Mouse (Mus musculus): Measurements from ENCODE around the gene Abcg4.
A peak's percentile ranks its signal among the peaks of the same experiment; 100 is the strongest.
"Not testable (repeated sequence)": the region's sequence is repeated elsewhere in the genome, so short reads cannot be mapped to it uniquely, and the experiment has no call there.

Abcg4 gene

DNA sequence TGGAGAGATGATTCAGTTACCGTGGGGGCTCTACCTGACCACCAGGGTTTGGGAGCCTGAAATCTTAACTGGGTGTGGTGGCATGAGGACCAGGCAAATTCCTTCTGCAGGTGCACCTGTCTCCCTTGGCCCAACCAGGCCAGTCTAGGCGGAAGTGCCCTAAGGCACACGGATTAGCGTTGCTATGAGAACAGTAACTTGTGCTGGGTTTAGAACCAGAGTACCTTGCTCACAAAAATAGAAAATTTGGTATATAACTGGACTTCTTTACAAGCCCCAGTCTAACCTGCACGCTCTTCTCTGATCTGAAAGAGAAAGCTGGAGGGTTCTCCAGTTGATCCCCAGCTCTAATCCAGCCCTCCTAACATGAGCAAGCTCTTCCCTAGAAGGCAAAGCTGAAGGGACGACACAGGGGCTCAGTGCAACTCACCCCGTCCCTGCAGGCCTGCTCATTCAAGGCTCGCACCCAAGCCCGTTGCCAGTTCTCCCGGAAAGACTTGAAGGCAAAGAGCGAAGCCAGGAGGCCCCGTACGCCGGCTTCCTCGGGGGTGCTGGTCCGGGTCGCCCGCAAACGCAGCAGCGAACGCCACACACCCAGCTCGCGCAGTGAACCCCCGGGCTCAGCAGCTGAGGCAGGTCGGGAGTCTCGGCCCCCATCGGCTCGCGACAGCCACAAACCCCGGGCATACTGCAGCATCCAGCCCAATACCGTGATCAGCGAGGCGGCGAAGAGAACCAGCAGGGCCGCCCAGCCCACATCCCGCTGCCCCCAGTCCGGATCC lies 30.9 kb upstream of the Abcg4 start:
- peak in 1 of 2 experiments; percentile 52 for DNase-seq

DNA sequence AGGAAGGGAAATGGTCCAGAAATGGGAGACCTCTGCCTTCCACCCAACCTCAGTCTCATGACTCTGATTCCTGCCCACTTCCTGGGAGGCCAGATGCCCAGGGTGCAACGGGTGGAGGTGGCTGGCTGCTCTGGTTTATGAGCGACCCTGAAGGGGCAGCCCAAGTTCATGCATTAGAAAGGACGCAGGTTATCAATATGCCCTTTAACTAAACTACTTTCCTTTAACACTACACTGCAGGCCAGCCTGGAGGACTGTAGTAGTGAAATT lies 30.3 kb upstream of the Abcg4 start:
- peak; percentile 70 to 74 for DNase-seq

DNA sequence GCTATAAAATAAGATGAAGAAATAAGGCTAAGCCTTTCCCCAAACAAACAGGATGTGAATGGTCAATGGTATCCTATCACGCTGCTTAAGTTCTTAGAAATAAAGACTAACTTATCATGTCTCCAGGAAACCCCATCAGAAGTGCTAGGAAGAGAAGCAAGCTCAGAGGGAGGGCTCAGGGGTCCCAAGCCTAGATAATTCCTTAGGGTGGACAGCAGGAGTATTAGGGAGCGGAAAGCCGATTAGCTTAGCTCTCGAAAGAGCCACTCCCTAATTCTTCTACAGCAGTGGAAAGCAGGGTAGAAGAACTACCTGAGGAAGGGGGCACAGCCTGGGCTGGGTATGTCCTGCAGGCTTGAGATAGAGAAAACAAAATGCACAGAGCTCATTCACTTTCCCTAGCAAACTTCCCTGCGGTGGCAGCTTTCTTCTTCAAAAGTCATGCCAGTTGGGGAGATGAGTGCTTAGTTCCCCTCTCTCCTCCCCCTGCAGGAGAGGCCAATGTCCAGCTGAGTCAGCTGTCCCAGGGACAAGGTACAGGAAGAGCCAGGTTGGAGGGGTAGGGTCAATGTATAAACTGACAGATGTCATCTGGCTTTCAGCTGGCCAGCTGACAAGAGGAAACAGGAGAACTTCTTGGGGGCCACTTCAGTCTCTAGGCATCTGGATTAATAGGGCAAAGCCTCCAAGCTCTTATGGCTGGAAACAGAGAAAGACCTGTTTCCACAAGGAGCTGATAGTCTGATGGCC lies 29.8 kb upstream of the Abcg4 start:
- peak; percentile 79 to 83 for DNase-seq

DNA sequence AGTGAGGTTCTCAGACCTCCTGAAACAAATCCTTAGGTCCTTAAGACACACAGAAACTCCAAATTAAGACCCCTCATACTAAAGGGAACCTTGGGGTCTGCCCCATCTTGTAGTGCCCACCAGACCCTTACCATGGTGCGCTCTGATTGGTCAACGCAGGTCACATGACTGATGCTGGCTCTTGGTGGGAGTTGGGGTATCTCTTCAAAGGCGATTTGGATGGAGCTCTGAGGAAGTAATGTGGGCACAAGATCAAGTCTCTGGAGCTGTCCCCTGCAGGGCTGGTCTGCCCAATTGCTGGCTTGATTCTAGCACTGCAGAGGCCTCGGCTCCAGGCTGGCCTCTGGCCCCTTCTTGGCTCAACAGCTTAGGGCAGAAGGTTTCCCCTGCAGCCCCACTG lies 29.0 kb upstream of the Abcg4 start:
- peak in 1 of 2 experiments; percentile 36 for DNase-seq

DNA sequence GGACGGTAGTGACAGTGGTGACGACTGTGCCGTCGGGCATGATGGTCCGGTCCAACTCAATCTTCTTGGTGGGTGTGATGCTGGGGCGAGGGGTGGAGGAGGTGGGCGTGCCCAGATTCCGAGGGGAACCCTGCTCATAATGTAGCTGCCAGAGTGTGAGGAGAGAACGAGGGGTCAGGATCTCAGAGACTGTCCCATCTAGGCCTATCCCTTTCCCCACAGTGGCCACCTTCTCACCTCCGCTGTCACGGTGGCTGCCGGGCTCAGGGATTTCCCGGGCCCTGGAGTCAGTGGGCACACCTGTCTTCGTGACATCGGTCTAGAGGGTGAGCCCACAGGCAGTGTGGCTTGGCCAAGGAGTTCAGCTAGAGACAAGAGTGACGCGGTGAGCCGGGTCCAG lies 26.5 kb upstream of the Abcg4 start:
- no peak for DNase-seq

DNA sequence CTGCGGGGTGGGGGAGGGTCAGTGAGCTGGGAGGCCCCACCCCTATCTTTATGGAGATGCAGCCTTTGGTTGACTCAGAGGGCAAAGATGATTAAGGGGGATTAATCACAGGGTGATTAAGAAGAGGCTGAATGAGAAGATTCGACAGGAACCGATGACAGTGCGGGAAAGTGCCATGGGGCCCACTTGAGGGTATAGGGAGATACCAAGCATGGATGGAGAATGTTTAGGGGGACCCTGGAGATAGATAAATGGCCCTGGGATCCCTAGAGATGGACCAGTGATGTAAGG lies 25.8 kb upstream of the Abcg4 start:
- DNase-seq = no peak

DNA sequence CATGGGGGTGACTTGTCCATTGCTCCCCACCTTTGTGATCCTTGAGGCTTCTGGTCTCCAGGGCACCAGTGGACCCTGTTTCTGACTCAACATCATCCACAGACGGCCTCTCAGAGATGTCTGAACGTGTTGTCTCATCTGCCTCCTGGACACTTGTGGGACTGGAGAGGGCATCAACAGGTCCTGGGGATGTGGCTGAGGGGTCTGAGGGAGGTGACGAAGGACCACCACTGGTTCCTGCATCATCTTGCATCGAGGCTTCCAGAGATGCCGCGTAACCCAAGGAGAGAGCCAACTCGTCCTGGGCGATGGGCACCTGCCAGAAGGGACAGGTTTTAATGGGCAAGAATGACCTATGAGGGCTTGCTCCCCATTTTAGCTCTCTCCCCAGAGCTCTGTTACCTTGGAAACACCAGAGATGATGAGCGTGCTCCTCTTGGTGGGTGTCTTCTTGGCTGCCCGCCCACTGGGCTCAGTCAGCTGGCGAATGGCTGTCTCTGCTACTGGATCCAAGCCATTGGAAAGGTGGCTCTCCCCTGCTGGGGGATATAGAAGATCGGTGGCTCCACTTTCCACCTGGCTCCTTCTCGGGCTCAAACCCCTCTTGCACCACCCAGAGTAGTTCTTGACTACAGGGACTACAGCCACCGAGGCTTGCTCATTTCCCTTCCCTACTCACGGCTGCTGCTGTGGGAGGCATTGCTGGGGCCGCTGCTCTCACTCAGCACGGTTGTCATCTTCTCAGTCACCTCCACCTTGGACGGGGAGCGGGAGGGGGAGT lies 25.3 kb upstream of the Abcg4 start:
- DNase-seq = no peak

DNA sequence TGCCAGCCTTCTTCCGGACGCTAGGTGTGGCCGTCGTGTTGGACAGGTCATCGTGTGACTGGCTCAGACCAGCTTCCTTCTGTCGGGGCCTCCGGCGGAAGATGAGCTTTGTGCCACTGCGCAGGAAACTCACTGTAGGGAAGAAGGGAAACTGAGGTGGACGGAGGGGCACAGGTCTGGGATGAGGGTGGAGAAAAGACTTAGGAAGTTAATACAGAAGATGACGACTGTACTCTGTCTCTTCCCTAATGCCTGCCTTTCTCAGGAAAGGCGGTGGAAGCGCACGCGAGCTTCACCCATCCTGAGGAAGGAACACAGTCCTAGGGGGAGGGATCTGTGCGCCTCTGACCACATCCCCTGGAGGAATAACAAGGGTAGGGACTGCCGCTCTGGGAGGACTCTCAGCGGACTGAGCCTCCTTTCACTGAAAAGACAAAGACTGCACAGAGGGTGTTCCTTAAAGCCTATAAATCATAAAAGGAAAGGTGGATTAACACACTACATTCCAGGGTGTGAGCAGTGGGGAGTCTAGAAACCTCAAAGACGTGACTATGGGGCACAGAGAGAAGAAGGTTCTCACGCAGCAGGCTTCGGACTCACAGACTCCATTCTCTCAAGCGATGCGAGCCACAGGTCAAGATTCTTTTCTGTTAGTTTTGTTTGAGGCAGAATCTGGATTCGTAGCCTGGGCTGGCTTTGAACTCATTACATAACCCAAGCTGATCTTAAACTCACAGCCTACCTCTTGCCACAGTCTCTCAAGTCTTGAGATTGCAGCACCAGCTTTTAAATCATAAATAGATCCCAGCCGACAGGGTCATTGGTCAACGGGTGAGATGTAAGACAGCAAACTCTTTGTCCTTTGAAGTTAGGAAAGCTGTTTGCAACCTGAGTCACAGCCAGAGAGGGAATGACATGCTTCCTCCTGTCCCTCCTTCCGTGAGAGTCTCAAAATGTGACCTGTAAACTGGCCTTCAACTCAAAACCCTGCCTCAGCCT lies 23.0 kb upstream of the Abcg4 start:
- peak; percentile 63 to 74 for DNase-seq

DNA sequence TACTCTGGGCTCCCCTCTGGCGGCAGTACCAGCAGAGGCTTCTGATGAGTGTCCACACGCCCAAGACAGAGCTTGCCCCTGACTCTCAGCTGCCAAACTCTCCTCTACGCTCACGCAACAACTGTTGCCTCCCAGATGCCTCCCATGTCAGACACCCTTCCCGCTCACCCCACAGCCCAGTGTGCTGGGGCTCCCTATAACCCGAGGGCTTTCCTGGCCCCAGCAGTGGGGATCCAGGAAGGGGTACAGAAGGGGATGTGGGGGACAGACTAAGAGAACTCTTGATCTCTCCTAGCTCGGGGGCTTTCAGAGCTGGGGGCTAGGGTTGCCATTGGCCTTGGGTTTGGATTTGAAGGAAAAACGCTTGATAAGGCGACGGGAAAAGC lies 22.3 kb upstream of the Abcg4 start:
- no peak for DNase-seq

DNA sequence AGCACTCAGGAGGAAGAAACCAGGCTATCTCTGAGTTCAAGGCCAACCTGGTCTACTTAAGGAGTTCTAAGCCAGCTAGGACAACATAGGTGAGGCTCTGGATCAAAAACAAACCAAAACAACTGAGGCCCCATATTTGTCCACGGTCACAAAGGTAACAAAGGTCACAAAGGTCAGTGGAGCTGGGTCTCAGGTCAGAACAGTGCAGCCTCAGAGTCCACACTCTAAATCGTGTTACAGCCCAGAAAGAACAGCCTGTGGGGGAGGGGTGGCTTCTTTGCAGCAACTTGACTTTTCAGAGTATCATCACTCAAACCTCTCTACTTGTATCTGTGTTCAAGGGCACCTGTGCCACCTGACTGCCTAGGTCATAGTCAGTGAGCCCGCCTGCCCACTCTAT lies 21.3 kb upstream of the Abcg4 start:
- peak in 1 of 2 experiments; percentile 58 for DNase-seq

DNA sequence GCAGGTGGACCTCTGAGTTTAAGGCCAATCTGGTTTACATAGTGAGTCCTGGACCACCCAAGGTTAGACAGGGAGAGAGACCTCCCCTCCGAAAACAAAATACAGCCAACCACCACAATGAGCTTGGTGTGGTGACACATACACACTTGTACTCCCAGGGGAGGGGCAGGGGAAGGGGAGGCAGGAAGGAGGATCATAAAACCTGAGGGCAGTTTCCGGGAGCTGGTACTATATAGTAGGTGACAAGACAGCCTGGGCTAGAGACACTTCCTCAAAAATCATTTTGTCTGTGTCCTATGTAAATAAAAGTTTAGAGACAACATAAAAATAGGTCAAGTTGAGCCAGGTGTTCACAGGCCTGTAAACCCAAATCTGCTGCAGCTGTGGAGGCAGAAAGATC lies 18.8 kb upstream of the Abcg4 start:
- DNase-seq = no peak

DNA sequence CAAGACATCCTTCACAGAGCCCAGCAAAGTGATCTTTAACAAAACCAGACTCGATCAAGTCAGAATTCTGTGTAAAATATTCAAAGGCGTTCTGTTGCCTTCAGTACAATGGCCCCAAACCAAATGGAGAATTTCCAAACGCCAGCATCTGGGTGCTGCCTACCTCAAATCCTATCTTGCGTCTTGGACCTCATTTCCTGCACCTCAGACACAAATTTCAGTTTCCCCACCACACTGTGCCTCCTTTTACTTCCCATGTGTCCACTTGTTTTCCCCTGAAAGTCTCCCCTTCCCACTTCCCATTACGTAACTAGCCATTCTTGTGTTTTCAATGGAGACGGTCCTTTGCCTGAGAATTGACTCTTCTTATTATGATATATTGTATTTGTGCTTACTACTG lies 18.1 kb upstream of the Abcg4 start:
- no peak for DNase-seq

DNA sequence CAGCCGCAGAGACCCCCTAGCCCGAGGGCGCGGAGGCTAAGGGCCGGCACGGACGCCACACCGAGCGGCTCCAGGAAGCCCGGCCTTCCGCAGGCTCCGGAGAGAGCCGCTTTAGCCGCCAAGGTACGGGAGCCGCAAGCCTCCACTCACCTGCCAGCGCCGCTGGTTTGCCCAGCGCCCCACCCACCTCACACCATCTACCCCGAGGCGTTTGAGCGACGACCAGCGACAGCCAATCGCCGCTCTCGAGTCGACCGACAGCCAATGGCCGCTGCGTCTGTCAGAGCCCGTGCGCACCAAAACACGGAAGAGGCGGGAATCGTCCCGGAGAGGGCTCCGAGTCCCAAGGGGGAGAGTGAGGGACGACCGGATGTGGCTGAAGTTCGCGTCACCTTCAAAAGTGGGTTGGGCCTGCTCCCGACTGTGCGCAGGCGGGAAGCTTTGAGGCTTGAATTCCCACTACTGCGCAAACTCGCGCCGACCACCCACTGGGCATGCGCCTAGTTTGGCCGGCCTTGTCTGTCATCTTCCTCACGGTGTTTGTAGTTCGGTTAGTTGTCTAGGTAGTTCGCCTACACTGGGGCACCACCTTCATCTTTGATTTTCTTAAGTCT lies 17.2 kb upstream of the Abcg4 start, which contains the start of gene Hinfp:
Hinfp (minus strand) TSS at position 206 of the 614 bp plus-strand sequence.
- DNase-seq = peak; percentile 98 to 99

DNA sequence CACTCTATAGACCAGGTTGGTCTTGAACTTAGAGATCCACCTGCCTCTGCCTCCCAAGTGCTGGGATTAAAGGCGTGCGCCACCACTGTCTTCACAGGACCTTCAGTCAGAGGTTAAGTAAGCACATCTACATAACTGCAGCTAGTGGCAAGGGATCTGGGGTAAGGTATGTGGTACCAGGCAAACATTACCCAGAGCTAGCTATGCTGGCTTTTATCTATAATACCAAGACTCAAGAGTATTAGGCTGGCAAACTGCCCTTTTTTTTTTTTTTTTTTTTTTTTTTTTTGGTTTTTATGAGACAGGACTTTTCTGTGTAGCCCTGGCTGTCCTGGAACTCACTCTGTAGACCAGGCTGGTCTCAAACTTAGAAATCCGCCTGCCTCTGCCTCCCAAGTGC lies 11.6 kb upstream of the Abcg4 start:
- DNase-seq = not testable (repeated sequence)

DNA sequence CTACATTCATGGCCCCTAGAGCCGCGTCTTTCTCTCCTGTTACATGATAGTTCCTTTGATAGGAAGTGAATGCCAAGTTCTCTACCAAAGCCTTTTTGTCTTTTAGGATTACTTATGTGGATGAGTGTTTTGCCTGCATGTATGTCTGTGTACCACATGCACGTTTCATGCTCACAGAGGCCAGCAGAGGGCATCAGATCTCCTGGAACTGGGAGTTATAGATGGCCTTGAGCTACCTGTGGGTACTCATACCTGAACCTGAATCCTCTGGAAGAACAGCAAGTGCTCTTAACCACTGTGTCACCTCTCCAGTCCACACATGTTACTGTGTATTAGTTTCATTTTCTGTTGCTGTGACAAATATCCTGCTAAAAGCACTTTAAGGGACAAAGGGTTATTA lies 4.1 kb upstream of the Abcg4 start:
- peak; percentile 65 to 86 for DNase-seq

DNA sequence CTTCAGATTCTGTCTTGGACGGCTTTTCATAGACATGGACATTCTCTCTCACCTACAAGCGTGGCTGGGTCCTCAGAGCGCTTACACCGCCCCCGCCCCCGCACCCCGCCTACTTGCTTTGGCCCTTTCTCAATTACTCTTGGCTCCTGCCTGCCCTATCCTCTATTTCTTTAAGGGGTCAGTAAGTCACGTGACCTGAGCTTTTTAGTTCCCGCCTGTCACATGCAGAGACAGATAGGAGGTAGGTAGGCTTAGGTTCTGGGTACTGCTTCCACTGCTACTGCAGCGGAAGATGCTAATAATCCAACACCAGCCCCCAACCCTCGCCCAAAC lies 510 bp upstream of the Abcg4 start:
- DNase-seq = no peak

DNA sequence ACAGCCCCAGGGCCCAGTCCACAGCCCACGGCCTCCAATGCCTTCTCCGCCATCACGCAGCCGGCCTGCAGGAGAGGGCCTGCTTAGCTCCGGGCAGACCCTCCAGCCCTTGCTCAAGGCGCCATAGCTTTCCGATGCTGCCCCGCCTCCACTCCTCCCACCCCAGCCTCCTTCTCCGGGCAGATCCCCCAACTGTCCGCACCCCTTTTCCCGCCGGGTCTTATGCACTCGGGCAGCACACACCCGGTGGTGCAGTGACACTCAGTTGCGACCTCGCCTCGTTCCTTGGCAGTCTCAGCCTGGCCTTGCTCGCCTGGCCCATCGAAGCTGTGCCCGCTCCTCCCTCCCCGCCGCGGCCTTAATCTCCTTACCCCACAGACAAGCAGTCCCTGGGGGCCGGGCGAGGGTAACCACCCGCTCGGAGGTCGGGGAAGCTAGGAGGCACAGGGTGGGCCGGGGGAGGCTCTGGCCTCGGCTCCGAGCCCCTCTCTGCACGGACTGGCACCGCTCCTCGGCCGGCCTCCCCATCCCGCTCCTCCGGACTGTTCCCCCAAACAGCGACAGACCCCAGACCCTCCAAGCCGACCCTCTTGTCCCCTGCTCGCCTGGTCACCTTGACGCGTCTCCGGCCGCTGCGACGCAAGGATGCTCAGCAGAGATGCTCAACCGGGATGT lies 877 bp downstream of the Abcg4 start:
- DNase-seq = no peak

DNA sequence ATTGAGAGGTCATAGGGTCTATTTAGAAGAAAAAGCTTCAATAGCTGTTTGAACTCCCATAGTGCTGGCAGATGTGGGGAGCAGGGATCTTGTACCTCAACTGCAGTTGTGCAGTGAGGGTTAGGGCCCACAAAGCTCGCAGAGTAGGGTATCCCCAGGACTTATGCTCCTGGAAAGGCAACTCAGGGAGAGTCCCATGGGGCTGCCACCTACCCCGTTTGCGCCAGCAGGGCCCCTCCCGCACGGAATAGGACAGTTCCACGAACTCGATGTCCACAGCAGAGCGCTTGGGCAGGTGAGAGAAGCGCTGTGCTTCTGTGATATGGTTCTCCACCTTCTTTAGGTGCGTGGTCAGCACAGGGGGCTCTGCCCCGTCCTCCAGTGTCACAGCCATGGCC lies 1.4 kb downstream of the Abcg4 start:
- DNase-seq = no peak

DNA sequence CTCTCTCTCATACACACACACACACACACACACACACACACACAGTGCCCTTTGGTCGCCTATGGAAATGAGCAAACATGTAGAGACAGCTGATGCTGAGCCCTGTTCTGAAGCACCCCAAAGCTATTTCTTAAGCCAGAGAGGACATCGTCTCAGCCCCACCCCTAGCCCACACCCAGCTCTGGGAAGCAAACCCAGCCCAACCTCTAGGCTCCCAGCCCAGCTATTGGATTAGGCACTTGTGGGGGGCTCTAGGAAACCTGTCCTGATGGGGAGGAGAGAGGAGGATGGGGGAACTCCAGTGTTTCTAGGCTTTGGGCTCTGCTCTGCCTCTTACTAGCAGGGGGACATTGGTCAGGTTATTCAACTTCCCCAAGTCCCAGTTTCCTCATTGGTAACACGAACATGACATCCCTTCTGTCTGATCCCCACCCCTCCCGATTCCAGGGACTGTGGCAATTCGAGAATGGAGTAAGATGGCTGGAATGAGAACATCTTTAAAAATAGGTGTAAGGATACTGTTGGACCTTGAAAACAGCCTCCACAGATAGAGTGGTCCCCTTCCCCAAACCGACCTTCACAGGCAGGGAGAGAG lies 2.1 kb downstream of the Abcg4 start:
- no peak for DNase-seq

DNA sequence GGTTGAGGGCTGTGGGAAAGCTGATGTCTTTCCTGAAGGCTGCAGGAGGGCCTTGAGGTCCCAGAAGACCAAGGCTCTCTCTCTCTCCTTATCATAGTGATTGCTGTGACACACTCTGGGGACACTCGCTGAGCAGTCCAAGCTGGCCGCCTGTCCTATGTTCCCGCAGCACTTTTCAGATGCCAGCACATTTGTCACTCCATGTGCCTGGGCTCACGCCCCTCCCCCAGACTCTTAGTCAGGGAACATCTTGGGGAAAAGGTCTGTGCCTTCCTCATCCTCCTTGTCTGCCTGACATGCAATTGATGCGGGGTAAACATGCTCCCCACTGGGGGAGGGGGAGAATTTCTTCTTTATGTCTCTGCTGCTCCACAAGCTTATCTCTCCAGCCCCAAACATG lies 5.2 kb downstream of the Abcg4 start:
- DNase-seq = no peak

DNA sequence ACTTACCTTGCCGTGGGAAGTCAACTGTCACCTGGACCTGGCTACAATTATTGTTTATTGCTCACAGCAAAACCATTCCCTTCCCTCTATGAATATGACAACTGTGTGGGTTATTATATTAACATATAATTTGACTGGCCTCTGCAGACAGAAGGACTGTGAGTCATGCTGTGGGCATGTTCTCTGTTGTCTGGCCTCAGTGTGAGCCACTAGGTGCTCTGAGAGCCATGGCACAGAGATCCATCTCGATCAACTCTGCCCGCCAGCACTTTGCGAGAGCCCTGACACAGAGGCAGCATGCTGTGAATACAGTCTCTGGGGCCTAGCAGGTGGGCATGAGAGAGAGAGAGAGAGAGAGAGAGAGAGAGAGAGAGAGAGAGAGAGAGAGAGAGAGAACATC lies 18.4 kb downstream of the Abcg4 start:
- DNase-seq = no peak

Data from kidney, postnatal 36 days (tissue).